Mouse (Mus musculus) E14TG2a.4 (cell line): Measurements from ENCODE around the gene Aldh1a1.
"Not testable (repeated sequence)": the region's sequence is repeated elsewhere in the genome, so short reads cannot be mapped to it uniquely, and the experiment has no call there.

Source experiments
- H3K27me3 ChIP-seq: 2 replicates; pipeline ENCODE4 v1.6.1; 2014; ENCODE audit warnings: low read length, control low read depth; ENCODE audit not compliant: insufficient read depth
- H3K36me3 ChIP-seq: 2 replicates; pipeline ENCODE4 v1.6.1; 2014; ENCODE audit warnings: low read length, control low read depth; ENCODE audit not compliant: insufficient read depth
- H3K4me1 ChIP-seq: replicated peaks from 2 replicates; pipeline ENCODE4 v1.6.1; 2014; ENCODE audit warnings: low read depth, low read length, control low read depth
- H3K4me3 ChIP-seq: replicated peaks from 2 replicates; pipeline ENCODE4 v1.5.1; 2014; ENCODE audit warnings: mild to moderate bottlenecking, low read length
- H3K9me3 ChIP-seq: 2 replicates; pipeline ENCODE4 v1.6.1; 2014; ENCODE audit warnings: low read length, control low read depth
- CTCF ChIP-seq: conservative IDR thresholded peaks from 2 replicates; pipeline ENCODE4 v1.5.1; 2014; ENCODE audit warnings: low read length
- NANOG ChIP-seq: IDR thresholded peaks from 2 replicates; pipeline ENCODE4 v1.6.1; 2014; ENCODE audit warnings: borderline replicate concordance, low read length, mixed read lengths
- POU5F1 ChIP-seq: IDR thresholded peaks from 2 replicates; pipeline ENCODE4 v1.6.1; 2014; ENCODE audit warnings: low read length, borderline replicate concordance

Aldh1a1 gene

GRCm38 (mm10) chr19:20614252-20614930 is 121.9 kb downstream of the Aldh1a1 start:
- Histone ChIP-seq H3K27me3 (no peaks in the 10 kb centered on the region), H3K4me1 (no peaks in the 10 kb centered on the region), H3K4me3 (no peak overlapping the region), H3K36me3 (no peaks in the 10 kb centered on the region), H3K9me3 (no peaks in the 10 kb centered on the region)
- no peak for TF ChIP-seq CTCF
- no peak for TF ChIP-seq NANOG
- no peak for TF ChIP-seq POU5F1

GRCm38 (mm10) chr19:20622434-20622833 is 129.9 kb downstream of the Aldh1a1 start:
- Histone ChIP-seq H3K36me3 (no peaks in the 10 kb centered on the region), H3K4me1 (no peaks in the 10 kb centered on the region), H3K4me3 (no peak overlapping the region), H3K27me3 (no peaks in the 10 kb centered on the region), H3K9me3 (no peaks in the 10 kb centered on the region)
- TF ChIP-seq NANOG (no peak), POU5F1 (no peak), CTCF (no peak)

- H3K36me3 ChIP-seq: no peaks in the 10 kb centered on the region
Observed at GRCm38 (mm10) chr19:20623416-20623815, 130.9 kb downstream of the Aldh1a1 start.

GRCm38 (mm10) chr19:20631020-20631419 is 138.5 kb downstream of the Aldh1a1 start:
- no peak for TF ChIP-seq NANOG
- no peak for TF ChIP-seq POU5F1
- no peak for TF ChIP-seq CTCF
- Histone ChIP-seq H3K4me3 (no peak overlapping the region), H3K36me3 (no peaks in the 10 kb centered on the region), H3K27me3 (no peaks in the 10 kb centered on the region), H3K9me3 (no peaks in the 10 kb centered on the region), H3K4me1 (no peaks in the 10 kb centered on the region)

More at GRCm38 (mm10) chr19:20623416-20623815, 130.9 kb downstream of the Aldh1a1 start:
- Histone ChIP-seq H3K4me1 (no peaks in the 10 kb centered on the region), H3K27me3 (no peaks in the 10 kb centered on the region), H3K4me3 (no peak overlapping the region), H3K9me3 (no peaks in the 10 kb centered on the region)
- TF ChIP-seq NANOG (no peak), CTCF (no peak), POU5F1 (no peak)

GRCm38 (mm10) chr19:20633876-20634691 is 141.6 kb downstream of the Aldh1a1 start:
- Histone ChIP-seq H3K36me3 (no peaks in the 10 kb centered on the region), H3K4me3 (no peak overlapping the region), H3K9me3 (no peaks in the 10 kb centered on the region), H3K27me3 (no peaks in the 10 kb centered on the region), H3K4me1 (no peaks in the 10 kb centered on the region)
- TF ChIP-seq CTCF: no peak
- no peak for TF ChIP-seq NANOG
- TF ChIP-seq POU5F1: no peak

- Histone ChIP-seq H3K9me3 (no peaks in the 10 kb centered on the region), H3K27me3 (no peaks in the 10 kb centered on the region), H3K4me3 (no peak overlapping the region), H3K36me3 (no peaks in the 10 kb centered on the region), H3K4me1 (no peaks in the 10 kb centered on the region)
- TF ChIP-seq NANOG (no peak), POU5F1 (no peak), CTCF (no peak)
Observed at GRCm38 (mm10) chr19:20644346-20644745, 151.8 kb downstream of the Aldh1a1 start.

- not testable (repeated sequence) for H3K36me3 ChIP-seq, H3K4me3 ChIP-seq, H3K27me3 ChIP-seq, H3K4me1 ChIP-seq, H3K9me3 ChIP-seq
Observed at GRCm38 (mm10) chr19:20647496-20647895, 155.0 kb downstream of the Aldh1a1 start.

GRCm38 (mm10) chr19:20650008-20650407 is 157.5 kb downstream of the Aldh1a1 start:
- H3K27me3 ChIP-seq: no peaks in the 10 kb centered on the region
- no peak for TF ChIP-seq NANOG
- no peak for TF ChIP-seq POU5F1
- TF ChIP-seq CTCF: no peak
- H3K4me3 ChIP-seq: no peak overlapping the region
- H3K9me3 ChIP-seq: no peaks in the 10 kb centered on the region
- H3K36me3 ChIP-seq: no peaks in the 10 kb centered on the region
- H3K4me1 ChIP-seq: no peaks in the 10 kb centered on the region

- Histone ChIP-seq H3K9me3 (peaks cover 20% of the 10 kb centered on the region), H3K36me3 (no peaks in the 10 kb centered on the region), H3K4me3 (no peak overlapping the region), H3K27me3 (no peaks in the 10 kb centered on the region), H3K4me1 (no peaks in the 10 kb centered on the region)
- no peak for TF ChIP-seq POU5F1
- TF ChIP-seq NANOG: no peak
- TF ChIP-seq CTCF: no peak
Observed at GRCm38 (mm10) chr19:20653082-20653676, 160.7 kb downstream of the Aldh1a1 start.
